Mouse (Mus musculus): ENCODE results near the gene Slc26a1.

The Slc26a1 gene

DNA sequence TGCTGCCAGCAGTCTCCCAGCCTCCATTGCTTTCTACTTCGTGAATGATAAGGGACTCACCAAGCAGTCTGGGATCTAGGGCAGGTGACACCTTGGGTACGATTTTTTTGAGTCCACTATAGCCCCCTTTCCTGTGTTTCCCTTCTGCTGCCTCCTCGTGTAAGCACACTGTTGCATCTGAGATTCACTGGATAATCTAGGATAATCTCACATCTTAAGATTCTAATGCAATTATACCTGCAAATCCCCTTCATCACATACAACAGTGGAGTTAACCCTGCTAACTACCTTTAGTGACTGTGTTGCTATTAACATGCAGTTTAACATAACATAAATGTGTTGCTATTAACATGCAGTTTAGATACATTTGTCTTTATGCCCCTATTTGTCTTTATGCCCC is 10.3 kb downstream of the Slc26a1 start:
- in situ Hi-C loops (cut with MboI; ENCODE audit: low pct_unique_long_range_greater_than_20kb in 1 of 2, low sequenced_read_pairs in 2 of 2, unreplicated experiment in 1 of 2), result no loop called here

DNA sequence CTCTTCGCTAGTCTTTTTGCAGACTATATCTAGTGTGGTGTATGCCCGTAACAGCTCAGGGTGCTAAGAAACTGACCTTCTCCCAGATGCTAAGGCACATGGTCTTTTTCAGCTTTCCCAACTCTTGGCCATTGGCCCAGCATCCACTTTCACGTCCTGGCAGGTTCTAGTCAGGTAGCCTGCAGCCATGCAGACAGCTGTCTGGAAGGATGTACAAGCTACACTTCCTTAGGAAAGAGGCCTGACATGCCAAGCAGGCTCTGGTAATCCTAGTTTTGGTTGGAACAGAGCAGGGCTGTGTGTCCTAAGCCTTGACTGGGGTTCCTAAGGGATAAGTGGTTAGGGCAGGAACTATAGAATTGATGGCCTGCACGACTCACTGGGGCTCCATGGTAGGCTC is 12.6 kb downstream of the Slc26a1 start:
- in situ Hi-C loops (cut with MboI; ENCODE audit: low pct_unique_long_range_greater_than_20kb in 1 of 2, low sequenced_read_pairs in 2 of 2, unreplicated experiment in 1 of 2), result no loop called here

DNA sequence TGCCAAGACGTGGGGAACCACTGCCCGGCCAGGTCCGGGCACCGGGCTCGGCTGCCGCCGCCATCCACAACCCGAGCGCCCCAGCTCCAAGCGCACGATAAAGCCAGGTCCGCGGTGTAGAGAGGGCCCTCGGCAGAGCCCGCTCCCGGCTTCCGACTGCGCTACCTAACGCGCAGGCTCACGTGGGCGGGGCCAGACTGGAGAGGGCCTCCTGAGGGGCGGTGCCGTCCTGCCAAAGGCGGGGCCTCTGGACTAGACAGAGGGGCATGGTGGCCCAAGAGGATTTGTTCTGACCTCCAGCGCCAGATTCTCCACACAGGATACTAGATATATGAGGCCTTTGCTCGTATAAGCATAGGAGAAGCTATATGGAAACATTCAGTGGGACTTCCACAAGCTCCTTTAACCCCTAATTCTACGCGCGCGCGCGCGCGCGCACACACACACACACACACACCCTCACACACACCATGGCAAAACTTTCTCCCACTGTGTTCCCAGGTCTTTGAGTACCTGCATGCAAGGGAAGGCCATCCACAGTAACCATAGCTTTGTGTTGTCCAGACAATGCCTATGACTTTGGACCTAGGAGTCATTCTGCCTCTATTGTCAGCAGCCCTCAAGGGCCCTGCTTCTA is 14.6 kb downstream of the Slc26a1 start:
- in situ Hi-C loops (cut with MboI; ENCODE audit: low pct_unique_long_range_greater_than_20kb in 1 of 2, low sequenced_read_pairs in 2 of 2, unreplicated experiment in 1 of 2), result no loop called here

DNA sequence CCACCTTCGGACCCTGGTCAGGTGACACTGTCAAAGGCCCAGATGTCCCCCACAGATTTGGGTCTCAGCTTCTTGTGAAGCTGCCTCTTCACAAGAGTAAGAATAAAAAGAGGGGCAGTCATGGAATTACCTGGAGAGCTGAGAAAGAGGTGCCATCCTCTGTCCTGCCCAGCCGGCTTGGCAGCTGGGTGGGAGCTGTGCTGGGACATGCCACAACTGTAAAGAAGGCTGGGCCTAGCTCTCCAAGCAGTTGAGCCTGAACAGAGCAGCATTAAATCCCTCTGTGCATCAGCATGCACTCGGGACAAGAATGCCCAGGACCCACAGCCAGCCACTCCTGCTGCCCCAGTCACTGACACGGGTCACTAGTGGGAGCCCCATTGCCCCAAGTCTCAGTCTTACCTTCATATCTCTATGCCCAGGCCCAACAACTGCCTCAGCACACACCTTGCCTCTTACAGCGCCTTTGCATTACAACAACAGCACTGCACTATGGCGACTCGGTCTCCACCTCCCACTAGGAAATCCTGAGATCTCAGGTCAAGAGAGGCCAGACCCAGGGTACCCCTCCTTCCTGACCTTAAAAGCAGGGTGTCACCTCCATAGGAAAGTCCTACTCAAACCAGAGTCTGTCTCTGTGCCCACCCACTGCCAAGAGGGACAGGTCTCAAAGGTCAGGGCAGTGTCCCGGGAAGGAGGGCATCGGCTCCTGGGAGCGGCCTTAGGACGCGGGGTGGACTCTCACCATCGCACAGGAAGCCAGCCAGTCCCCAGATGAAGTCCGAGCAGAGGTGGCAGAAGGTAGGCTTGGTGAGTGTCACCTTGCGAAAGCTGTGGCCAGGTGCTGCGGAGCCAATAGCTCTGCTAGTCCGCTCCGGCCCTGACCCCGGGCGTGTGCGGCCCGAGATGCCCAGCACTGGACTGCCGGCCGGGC is 15.4 kb downstream of the Slc26a1 start, which contains the start of gene Idua:
Gene Idua (plus strand): TSS at position 634 of the 934 bp plus-strand sequence.
- in situ Hi-C loops (cut with MboI; ENCODE audit: low pct_unique_long_range_greater_than_20kb in 1 of 2, low sequenced_read_pairs in 2 of 2, unreplicated experiment in 1 of 2), result no loop called here

DNA sequence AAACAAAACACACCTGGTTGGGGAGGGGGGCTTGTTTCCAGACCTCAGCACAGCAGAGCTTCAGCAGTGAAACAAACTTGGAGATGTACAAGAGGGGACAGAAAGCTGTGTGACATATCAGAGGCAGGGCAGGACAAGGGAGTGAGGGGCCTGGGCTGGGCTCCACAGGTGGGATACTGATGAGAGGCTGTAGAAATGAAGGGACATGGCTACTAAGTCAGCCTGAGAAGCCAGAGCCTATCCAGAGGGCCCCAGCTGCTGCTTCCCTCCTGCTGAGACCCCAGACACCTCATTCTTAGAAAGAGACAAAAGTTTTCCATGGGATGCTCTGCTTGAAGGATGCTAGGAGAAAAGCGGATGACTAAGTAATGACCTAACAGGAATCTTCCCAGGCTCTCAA is 16.8 kb downstream of the Slc26a1 start:
- in situ Hi-C loops (cut with MboI; ENCODE audit: low pct_unique_long_range_greater_than_20kb in 1 of 2, low sequenced_read_pairs in 2 of 2, unreplicated experiment in 1 of 2), result no loop called here

DNA sequence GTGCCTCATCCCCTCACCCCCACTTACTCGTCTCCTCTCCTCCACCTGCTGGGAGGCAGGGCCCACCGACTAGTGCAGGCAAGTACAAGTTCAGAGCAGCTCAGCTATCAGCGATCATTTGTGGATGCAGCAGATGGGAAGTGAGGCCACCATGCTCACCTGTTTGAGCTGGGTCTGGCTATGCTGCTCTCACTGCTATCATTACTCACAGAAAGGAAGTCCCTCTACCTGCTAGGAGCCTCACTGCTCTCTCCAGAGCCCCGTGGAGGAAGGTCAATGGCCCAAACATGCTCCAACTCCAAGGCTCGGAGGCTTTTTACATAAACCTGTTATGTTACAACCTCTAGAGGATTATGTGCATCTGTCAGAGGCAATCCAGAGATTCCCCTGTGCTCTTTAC is 18.0 kb downstream of the Slc26a1 start:
- in situ Hi-C loops (cut with MboI; ENCODE audit: low pct_unique_long_range_greater_than_20kb in 1 of 2, low sequenced_read_pairs in 2 of 2, unreplicated experiment in 1 of 2), result no loop called here

DNA sequence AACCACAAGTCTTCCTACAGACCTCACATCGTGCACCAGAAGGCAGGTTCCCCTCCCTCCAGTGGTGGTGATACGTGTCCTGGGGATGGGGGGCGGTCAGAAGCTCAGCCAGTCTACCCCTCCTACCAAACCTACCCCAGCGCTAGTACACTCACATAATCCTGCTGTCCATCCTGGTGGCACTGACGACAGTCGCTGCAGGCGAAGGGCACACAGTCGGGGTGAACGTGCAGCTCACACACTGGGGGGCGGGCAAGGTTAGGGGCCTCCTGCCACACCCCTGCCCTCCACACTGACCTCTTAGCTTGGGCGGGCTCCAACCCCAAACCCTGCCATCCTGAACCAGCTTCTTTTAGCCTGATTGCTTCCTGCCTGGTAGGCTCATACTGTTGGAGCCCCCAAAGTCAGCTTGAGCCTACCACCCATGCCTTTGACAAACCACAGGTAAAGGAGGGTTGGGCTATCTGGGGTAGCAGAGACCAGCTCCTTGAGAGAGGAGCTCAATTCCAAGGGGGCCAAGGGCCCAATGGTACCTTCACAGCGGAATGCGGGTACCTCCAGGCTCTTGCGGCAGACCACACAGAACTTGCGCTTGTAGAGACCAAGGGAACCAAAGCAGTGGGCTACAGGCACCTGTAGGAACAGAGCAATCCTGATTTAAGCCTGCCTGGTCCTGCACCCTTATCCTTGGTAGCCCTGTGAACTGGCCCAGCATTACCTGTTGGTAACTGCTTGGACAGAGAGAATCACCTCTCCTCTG is 19.3 kb downstream of the Slc26a1 start:
- in situ Hi-C loops (cut with MboI; ENCODE audit: low pct_unique_long_range_greater_than_20kb in 1 of 2, low sequenced_read_pairs in 2 of 2, unreplicated experiment in 1 of 2), result no loop called here

DNA sequence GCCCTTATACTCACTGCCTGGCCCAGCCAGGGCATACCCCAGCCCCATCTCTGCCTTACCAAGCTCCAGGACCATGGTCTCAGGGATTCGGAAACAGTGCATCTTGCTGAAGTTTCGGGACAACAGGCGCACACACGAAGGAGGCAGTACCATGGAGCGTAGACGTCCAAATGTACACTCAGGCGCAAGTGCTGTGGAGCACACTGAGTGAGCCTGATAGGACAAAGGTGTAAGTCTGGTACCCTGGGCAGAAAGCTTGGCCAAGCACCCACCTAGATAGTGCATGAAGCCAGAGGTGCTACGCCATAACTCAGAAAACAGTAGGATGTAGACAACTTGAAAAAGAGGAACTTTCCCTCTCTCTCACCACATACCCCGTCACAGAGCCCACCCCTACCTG is 20.0 kb downstream of the Slc26a1 start:
- in situ Hi-C loops (cut with MboI; ENCODE audit: low pct_unique_long_range_greater_than_20kb in 1 of 2, low sequenced_read_pairs in 2 of 2, unreplicated experiment in 1 of 2), result no loop called here

DNA sequence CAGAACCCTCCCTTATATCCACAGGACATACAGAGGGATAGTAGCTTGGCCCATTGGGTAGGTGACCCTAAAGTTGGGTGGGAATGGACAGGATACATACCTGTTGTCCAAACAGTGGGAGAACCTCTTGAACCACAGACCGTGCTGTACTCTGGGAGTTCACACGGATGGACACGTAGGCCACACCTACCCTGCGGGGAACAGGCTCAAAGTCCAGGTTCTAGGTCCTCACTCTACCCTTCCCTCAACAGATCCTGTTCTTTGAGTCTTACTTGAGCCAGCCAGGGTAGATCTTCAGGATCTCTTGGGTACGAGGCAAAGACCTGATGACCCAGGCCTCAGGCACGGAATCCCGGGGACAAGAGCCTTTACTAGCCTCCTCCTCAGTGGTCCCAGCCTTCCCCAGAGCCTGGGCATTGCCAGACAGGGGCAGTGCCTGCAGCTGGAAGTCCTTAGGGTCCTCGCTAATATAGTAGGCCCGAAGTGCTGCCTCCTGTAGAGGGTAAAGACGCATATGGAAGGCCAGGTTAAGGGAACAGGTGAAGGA is 20.9 kb downstream of the Slc26a1 start:
- in situ Hi-C loops (cut with MboI; ENCODE audit: low pct_unique_long_range_greater_than_20kb in 1 of 2, low sequenced_read_pairs in 2 of 2, unreplicated experiment in 1 of 2), result no loop called here

DNA sequence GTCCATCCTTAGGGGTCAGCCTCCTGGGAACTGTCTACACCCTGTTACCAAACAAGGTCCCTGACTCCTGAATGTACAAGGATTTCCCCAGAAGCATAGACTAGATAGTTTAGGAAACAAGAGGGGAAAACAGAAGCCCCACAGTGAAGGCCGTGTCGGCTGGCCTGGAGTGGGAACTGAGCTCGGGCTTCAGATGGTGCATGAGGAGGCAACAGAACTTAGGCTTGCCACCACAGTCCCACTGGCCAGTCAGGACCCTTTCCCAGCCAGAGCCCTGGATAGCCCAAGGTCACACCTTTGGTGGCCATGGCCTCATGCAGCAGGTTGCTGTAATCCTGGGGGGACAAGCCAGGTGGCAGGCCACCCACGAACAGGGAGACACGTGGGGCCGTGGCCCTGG is 22.0 kb downstream of the Slc26a1 start:
- in situ Hi-C loops (cut with MboI; ENCODE audit: low pct_unique_long_range_greater_than_20kb in 1 of 2, low sequenced_read_pairs in 2 of 2, unreplicated experiment in 1 of 2), result no loop called here

DNA sequence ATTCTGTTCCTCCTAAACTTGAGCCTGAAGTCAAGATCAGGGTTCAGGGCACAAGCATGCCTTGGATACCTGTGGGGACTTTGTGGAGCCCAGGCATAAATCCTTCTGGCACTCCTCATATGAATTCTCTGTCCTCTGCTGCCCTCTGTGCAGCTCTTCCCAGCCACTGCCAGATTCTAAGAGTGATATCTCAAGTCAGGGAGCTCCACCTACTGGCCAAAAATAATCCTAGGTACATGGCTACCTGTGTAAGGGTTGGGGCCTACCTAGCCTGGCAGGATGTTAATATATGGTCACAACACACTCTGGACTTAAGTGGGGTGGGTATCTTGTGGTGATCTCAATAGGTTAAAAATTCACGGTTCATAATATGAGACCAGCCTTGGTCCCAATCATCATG is 23.5 kb downstream of the Slc26a1 start:
- in situ Hi-C loops (cut with MboI; ENCODE audit: low pct_unique_long_range_greater_than_20kb in 1 of 2, low sequenced_read_pairs in 2 of 2, unreplicated experiment in 1 of 2), result no loop called here

DNA sequence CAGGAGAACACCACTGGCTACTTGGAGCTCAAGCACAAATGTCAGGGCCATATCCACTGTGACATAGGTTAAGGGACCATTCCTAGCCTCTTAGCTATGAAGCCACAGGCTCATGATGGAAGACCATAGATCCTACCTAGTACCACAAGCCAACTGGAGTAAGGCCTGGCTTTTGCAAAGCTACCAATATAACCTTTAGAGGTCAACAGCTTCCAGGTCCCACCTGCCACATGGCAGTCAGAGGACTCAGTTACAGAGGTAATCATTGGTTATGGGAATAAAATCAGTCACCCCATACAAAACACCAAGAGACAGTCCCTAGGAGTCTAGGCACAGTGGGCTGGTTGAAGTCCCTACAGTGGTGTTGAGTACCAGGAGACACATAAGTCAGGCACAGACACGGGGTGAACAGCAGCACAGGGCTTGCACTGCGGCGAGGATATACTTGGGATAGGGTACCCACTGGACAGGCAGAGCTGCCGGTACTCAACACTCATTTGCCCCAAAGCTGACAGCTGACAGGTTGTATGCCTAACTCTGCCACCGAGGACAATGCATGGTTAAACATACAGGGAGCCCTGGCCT is 24.1 kb downstream of the Slc26a1 start:
- in situ Hi-C loops (cut with MboI; ENCODE audit: low pct_unique_long_range_greater_than_20kb in 1 of 2, low sequenced_read_pairs in 2 of 2, unreplicated experiment in 1 of 2), result no loop called here

DNA sequence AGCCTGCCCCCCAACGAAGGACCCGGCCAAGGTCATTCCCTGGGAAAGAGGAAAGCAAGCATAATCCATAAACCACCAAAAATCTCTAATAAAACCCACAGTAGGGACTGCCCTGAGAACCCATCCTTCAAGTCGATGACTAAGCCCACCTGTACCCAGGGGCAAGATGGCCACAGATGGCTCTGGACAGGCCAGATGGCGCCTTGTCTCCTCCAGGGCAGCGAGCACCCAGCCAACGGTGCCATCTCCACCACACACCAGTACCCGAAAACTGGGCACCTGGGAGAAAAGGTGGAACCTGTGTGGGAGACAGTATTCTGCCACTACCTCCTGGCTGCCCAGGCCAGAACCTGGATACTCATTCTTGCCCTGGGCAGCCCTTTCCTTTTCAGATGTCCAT is 25.0 kb downstream of the Slc26a1 start:
- in situ Hi-C loops (cut with MboI; ENCODE audit: low pct_unique_long_range_greater_than_20kb in 1 of 2, low sequenced_read_pairs in 2 of 2, unreplicated experiment in 1 of 2), result no loop called here

DNA sequence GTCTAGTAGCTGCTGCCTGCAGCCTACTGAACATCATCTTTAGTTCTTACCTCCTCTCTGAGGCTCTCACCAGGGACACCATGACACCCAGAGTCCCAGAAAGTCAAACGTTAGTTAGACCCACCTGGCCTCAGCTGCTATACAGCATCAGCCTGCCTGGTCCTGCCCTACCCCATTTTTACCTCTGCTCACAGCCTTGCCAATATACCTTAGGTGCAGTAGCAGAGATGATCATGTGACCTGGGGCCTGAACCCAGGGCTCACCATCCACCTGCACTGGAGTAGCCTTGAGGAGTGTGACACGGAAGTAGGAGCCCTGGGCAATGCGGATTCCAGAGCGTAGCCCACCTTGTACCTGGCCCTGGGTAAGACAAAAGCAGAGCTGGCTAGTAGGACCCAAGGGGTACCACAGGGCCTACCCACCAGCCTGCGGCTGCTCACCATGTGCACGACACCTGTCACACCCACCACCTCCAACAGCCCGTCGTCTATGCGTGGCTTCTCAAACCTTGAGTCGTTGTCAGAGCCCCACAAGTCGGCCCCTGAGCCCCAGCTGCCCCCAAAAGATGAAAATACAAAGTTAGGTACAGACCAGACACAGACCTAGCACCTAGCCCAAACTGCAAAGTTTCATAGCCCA is 26.3 kb downstream of the Slc26a1 start:
- in situ Hi-C loops (cut with MboI; ENCODE audit: low pct_unique_long_range_greater_than_20kb in 1 of 2, low sequenced_read_pairs in 2 of 2, unreplicated experiment in 1 of 2), result no loop called here

DNA sequence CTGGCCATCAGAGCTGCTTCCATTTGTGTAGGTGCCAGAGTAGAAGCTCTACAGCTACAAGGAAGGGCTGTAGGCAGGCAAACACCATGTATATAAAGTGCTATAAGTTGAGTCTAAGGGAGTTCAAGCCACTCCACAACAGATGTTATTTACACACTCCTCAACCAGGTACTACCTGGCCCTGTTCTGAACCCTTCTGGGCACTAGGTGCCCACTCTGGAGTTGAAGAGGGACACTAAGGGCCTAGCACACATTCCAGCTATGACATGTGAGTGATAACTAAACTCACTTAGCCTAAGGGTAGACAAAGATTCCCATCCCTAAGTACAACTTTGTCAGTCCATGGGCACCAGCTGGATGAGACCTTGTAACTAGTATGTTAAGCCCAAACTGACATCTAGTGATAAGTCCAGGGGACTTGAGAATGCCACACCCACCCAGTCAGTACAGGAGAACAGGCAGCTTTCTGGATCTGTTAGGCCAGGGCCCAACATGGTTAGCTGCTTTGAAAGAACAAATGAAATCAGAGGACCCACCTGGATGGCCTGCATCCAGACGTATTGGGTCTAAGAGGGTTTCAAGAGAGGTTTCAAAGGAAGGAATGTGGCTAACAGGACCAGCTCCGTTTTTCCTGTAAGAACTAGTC is 27.4 kb downstream of the Slc26a1 start:
- in situ Hi-C loops (cut with MboI; ENCODE audit: low pct_unique_long_range_greater_than_20kb in 1 of 2, low sequenced_read_pairs in 2 of 2, unreplicated experiment in 1 of 2), result no loop called here

DNA sequence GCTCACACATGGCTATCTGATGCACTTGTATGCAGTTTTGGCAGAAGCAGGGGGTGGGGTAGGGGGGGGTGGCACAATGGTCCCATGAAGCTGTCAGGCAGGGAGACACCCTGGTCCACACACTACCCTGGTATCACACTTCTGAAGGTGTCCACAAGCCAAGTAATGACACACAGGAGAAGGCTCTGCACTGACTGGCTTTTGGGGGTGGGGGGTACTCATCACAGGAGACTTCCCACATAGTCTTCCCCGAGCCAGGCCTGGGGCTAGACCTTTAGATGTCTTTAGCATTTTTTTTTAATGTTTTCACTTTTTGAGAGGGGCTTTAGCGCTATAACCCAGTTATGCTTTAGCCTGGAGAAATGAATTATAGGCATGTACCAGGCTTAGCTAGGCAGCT is 28.1 kb downstream of the Slc26a1 start:
- in situ Hi-C loops (cut with MboI; ENCODE audit: low pct_unique_long_range_greater_than_20kb in 1 of 2, low sequenced_read_pairs in 2 of 2, unreplicated experiment in 1 of 2), result no loop called here

DNA sequence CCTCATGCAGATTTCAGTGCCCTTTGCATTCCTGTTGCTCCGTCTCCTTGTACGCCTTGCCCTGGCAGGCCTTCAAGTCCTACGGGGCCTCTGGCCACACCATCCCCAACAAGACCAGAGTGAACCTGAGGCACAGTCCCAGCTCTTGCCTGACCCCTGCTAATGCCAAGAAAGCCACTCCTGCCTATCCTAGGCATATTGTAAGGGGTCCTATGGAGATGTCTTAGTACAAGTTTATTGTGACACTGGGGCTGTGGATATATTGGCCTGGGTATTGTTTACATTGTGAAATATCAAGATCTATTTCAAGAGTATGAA is 29.1 kb downstream of the Slc26a1 start:
- in situ Hi-C loops (cut with MboI; ENCODE audit: low pct_unique_long_range_greater_than_20kb in 1 of 2, low sequenced_read_pairs in 2 of 2, unreplicated experiment in 1 of 2), result no loop called here
